Mouse (Mus musculus) cortical plate, adult 2 months (tissue): ENCODE measurements at regions not wholly inside any gene's neighbourhood (a gene's known extent, or its start where the extent isn't known, plus 50 kb on each side); places are given as distances from the start of the nearest gene placed in this dataset.

Experiments
- CTCF ChIP-seq: fragments of 200-500 bp; IDR thresholded peaks from 2 replicates; pipeline ENCODE4 v1.5.1; 2011; ENCODE audit warnings: mild to moderate bottlenecking, control low read depth, low read length; ENCODE audit not compliant: insufficient read depth; ENCODE audit errors: extremely low read depth
- POLR2A ChIP-seq: fragments of 200-500 bp; IDR thresholded peaks from 2 replicates; pipeline ENCODE4 v1.6.1; 2011; ENCODE audit warnings: mild to moderate bottlenecking, low read length, control low read depth; ENCODE audit not compliant: insufficient read depth; ENCODE audit errors: extremely low read depth

GRCm38 (mm10) chr1:92361677-92362076 lies 112.0 kb downstream of the Ndufa10 start:
- no peak for TF ChIP-seq CTCF
- TF ChIP-seq POLR2A, result no peak
